Mouse (Mus musculus) lung, adult 2 months (tissue): Measurements from ENCODE around the gene Thap4.

Source experiments
- CTCF ChIP-seq: fragments of 200-500 bp; IDR thresholded peaks from 2 replicates; pipeline ENCODE4 v1.5.1; 2011; ENCODE audit warnings: mild to moderate bottlenecking, low read length, control low read depth; ENCODE audit not compliant: insufficient read depth
- POLR2A ChIP-seq: fragments of 200-500 bp; IDR thresholded peaks from 2 replicates; pipeline ENCODE4 v1.6.1; 2011; ENCODE audit warnings: low read depth, mild to moderate bottlenecking, control low read depth, low read length, borderline replicate concordance; ENCODE audit errors: extremely low read depth

DNA sequence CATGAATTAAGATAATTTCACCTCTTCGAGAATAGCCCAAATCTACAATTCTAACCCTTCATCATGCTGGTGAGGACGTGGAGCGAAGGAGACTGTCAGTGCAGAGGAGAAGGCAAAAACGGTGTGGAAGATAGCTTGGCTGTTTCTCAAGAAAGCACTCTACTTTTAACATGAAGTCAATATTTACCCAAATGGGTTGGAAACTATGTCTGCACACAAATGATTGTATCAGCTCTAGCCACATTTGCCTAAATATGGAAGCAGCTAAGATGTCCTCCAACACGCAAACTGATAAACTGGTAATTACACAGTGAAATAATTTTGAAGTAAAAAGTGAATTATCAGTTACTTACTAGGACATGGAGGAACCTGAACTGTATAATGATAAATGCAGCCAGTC lies 48.1 kb upstream of the Thap4 start:
- no peak for TF ChIP-seq POLR2A
- TF ChIP-seq CTCF: no peak
